Mouse (Mus musculus) left cerebral cortex, postnatal 14 days (tissue): ENCODE measurements at regions not wholly inside any gene's neighbourhood (a gene's known extent, or its start where the extent isn't known, plus 50 kb on each side); places are given as distances from the start of the nearest gene placed in this dataset.

ENCODE experiments used
- DNase-seq, 2 experiments: peaks; one replicate each; pipeline ENCODE4 v3.0.0; 2021 to 2022; ENCODE audit warnings: low spot score in 2 of 2, mixed read lengths in 1 of 2
- intact Hi-C: fragments of 180-260 bp; cut with DNase I; formaldehyde crosslinking; loops from one replicate; pipeline ENCODE4 v1.15.1; 2025

GRCm38 (mm10) chr3:78908196-78908844 is 378.0 kb downstream of the Rapgef2 start:
- intact Hi-C loops, result no loop called here
- no peak for DNase-seq

DNA sequence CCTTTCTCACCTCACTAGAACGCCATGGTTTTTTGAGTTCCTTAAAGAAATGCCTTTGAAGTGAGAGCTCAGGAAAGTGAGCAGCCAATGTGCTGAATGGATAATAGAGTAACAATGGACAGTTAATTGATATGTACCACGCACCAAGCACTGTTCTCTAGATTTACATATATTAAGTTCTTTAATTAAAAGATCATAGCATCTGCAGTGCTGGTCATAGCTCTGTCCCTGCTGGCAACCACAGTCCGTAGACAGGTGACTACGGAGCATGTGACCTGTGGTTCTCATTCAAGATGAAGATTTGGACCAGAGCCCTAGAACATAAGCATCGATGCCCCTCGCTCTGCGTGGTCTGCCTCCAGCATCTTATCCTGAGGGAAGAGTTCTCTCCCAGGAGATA is 378.5 kb downstream of the Rapgef2 start:
- intact Hi-C loops, result no loop called here
- DNase-seq, result no peak

GRCm38 (mm10) chr3:78901838-78902484 is 384.4 kb downstream of the Rapgef2 start:
- intact Hi-C loops, result no loop called here

GRCm38 (mm10) chr3:78901016-78901837 is 385.1 kb downstream of the Rapgef2 start:
- intact Hi-C loops, result no loop called here
- DNase-seq, result no peak

More at GRCm38 (mm10) chr3:78901838-78902484, 384.4 kb downstream of the Rapgef2 start:
- DNase-seq, result peak in 1 of 2 experiments; percentile 39

DNA sequence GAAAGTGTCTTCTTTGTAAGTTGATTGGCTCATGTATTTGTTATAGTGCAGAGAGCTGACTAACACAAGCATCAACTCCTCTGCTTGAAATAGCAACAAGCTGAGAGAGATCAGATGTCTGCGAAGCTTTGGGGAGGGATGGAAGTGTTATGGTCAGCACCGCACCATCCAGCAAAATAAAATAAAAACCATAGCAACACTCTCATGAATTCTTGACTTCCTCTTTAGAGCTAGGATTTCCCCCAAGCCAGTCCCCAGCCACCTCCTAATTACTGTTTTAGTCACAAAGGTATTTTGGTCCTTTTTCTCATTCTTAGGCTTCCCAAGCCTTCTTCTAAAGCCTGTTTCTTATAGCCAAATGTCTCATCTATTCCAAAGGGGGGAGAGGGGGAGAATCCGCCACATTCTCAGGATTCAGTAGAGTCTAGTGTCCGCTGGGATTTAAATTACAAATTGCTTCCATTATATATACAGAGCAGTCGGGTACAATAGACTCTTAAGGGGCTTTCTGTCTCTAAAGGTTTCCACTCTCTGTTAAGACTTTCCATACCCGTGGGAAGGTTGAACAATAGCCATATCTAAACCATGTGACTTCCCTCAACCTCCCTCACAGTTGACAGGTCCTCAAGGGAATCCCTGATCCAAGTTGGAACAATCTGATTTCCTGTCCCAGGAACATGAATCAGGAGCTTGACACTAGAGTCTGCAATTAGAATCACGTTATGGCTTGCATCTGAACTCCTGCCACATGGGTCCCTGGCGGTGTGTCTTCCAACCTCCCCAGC is 386.7 kb downstream of the Rapgef2 start:
- intact Hi-C loops, result no loop called here
- no peak for DNase-seq

DNA sequence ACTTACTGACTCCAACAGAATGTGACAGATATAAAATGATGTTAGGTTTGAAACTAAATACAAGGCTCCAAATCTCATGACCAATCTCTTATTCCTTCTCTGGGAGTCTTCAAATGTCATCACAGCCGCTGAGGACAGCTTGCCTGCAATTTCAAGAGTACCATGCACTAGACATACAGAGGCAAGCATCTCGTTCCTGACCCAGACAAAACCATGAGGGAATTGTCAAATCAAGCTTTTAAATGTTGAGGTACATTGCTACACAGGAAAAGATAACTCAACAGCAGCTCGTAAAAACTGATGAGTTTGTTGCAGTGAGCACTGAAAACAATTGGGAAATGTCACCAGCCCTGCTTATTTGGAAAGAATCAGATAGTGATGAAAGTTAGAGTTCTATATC is 397.0 kb downstream of the Rapgef2 start:
- no peak for DNase-seq

DNA sequence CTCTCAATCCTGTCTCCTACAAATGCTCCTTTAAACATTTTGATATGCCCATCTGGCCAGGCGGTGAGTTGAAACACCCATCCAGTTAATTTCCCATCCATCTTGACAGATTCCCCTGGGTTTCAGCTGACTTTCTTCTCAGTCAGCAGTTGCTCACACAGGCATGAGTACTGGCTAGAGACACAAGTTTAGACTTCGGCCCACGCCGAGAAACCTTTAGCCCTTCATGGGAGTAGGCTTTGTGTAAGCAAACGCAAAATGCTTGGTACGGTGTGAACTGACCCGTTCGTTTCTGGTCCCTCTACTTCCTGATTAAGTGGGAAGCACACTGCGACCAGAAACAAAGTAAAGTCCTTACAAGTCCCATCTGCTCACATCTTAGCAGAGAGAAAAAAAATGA is 401.6 kb downstream of the Rapgef2 start:
- no peak for DNase-seq
- intact Hi-C loops, result no loop called here

More for the DNA sequence above, 397.0 kb downstream of the Rapgef2 start:
- intact Hi-C loops, result no loop called here

DNA sequence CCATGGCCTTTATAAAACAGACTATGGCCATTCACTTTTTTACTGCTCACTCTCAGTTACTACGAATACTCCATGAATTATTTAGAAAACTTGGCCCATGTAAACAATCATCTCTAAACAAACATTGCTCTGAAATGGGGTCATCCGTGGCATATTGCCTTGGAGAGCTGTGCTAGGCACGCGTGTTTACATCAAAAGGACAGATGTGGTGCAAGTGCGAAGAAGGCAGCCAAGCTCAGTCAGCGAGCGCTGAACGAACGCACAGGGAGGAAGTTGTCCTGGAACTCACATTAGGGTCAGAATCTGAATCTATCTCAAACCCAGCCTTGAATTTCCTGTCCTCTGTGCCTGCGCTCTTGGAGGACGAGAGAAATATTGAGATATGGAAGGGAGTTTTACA is 402.3 kb downstream of the Rapgef2 start:
- no peak for DNase-seq
- intact Hi-C loops, result no loop called here

DNA sequence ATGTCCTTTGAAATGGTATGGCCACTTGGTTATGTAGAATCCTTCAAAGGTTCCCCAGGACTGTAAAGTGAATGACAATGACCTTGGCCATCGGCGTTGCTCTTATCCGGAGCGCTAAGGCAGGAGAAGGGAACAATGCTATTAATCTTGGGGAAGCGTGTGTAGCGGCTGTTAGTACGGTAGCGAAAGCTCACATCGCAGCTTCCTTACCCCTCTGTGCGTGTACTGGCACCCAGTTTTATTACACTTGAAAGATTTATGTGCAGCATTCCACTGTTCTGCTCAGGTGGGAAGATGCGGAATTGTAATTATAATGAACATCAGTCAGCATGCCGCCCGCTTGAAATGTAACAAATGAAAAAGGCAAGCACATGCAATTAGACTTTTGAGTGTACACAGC is 406.2 kb downstream of the Rapgef2 start:
- no peak for DNase-seq
- intact Hi-C loops, result no loop called here

DNA sequence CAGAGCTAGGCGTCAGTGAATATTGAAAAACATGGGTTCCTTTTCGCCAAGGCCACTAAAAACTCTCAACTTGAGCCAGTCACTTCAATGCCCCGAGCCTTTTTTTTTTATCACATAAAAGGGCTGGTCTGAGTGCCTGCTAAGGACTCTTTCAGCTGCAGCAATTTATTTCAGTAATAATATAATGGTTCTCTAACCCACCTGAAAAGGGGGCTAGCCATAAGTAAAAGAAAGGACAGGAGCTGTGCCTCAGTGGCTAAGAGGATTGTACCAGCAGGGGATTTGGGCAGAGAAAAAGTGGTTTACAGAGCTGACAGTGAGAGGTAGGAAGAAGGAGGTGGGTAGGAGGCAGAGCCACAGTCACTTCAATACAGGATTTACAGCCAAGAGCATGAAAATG is 409.0 kb downstream of the Rapgef2 start:
- no peak for DNase-seq
- intact Hi-C loops, result no loop called here

- DNase-seq, result no peak
- intact Hi-C loops, result no loop called here
Measured at GRCm38 (mm10) chr3:78866896-78867295, 419.4 kb downstream of the Rapgef2 start.

GRCm38 (mm10) chr3:78866083-78866726 is 420.1 kb downstream of the Rapgef2 start:
- no peak for DNase-seq
- intact Hi-C loops, result no loop called here

DNA sequence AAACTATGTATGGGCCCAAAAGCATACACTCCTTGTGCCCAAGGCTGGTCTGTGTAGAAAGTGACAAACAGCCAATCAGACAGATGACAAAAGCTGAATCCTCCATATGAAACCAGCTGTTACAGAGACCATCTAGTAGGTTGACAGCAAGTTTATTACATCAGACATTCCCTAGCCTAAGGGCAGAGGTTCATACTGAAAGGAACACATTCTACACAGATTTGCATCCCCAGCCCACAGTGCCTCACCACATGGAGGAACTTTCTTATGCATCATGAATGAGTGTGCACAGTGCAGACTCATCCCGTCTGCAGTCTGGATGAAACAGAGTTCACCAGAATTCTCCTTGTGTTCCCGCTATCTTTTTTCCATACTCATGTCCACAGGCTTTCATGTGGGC is 423.3 kb downstream of the Rapgef2 start:
- intact Hi-C loops, result no loop called here
- DNase-seq, result no peak

DNA sequence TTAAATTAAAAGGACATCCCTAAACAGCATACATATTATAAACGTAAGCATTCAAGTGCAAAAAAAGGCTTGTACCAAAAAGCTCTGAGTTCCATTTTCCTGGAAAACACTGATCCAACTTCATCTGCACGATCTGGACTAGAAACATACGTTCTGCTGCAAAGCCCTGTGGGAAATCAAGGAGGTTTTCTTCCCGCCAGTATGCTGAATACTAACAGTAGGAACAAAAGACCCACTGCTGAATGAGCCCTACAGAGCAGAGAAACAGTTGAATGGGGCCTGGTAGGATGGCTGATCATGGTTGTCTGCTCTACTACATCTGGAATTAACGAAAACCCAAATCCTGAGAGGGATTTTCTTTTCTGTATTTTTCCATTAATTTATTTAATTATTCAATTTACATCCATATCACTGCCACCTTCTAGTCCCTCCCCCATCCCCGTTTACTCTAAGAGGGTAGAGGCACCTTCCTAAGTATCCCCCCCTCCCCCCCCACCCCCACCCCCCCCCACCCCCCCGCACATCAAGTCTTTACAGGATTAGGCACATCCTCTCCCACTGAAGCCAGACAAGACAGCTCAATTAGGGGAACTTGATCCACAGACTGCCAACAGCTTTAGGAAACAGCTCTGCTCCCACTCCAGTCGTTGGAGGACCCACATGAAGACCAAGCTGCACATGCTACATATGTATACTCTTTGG is 439.5 kb downstream of the Rapgef2 start:
- intact Hi-C loops, result no loop called here

DNA sequence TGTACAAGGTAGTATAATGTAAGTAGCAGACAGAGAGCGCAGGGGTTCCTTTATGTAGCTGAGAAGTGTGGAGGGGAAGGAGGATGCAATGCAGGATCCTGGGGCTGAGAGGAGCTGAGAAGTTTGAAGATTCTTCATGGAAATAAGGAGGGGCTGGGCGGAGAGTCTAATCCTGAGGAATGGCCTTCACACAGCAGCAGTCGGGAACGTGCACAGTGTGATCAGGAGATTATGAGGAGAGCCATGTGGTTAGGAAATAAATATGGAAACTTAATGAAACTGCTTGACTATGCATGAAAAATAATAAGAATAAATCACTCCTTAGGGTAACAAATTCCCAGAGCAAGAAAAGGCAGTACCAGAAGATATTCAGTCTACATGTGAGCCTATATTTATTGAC is 445.1 kb downstream of the Rapgef2 start:
- intact Hi-C loops, result no loop called here
- no peak for DNase-seq

More for the DNA sequence above, 439.5 kb downstream of the Rapgef2 start:
- no peak for DNase-seq

- no peak for DNase-seq
- intact Hi-C loops, result no loop called here
Measured at GRCm38 (mm10) chr3:78836824-78837223, 449.5 kb downstream of the Rapgef2 start.

GRCm38 (mm10) chr3:78825505-78825904 is 460.8 kb downstream of the Rapgef2 start:
- intact Hi-C loops, result no loop called here

DNA sequence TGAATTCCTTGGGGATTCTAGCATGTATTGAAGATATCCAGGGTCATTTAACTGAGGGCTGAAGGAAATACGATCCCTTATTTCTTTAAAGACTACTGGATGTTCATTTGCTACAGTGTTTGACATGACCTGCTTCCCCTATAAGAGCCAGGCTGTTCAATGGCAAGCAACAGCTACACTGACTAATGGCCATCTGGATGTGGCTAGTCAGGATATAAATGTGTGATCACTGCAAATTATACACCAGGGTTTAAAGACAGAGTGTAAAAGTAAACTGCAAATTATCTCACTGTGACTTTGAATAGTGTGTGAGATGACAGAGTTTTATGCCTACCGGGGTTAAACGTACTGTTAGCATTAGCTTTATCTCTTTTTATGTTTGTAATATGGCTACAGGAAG is 473.9 kb downstream of the Rapgef2 start:
- no peak for DNase-seq
- intact Hi-C loops, result no loop called here

More at GRCm38 (mm10) chr3:78825505-78825904, 460.8 kb downstream of the Rapgef2 start:
- no peak for DNase-seq
